Mouse (Mus musculus) heart, adult 2 months (tissue): Measurements from ENCODE around the gene Pink1.

Source experiments
- CTCF ChIP-seq: fragments of 200-600 bp; IDR thresholded peaks from 2 replicates; pipeline ENCODE4 v1.8.1; 2022; ENCODE audit warnings: antibody characterized with exemption, mild to moderate bottlenecking, moderate library complexity
- POLR2A ChIP-seq: fragments of 200-500 bp; IDR thresholded peaks from 2 replicates; pipeline ENCODE4 v1.6.1; 2011; ENCODE audit warnings: mild to moderate bottlenecking, low read depth, low read length, control low read depth; ENCODE audit not compliant: insufficient read depth

GRCm38 (mm10) chr4:138370996-138371516 is 44.9 kb upstream of the Pink1 start:
- TF ChIP-seq CTCF = no peak
- TF ChIP-seq POLR2A = no peak
